Mouse (Mus musculus) myocyte (in vitro differentiated cells): Measurements from ENCODE around the gene Stk16. TPM values are rescaled to one million over a fixed set of nuclear protein-coding genes. Genes with fewer than 3 reads are reported as not detected.
A peak's percentile ranks its signal among the peaks of the same experiment; 100 is the strongest.

Experiments used
- H3K27me3 ChIP-seq: one replicate; pipeline ENCODE4 v1.6.1; 2011; ENCODE audit not compliant: control insufficient read depth, insufficient read depth, insufficient read length
- H3K36me3 ChIP-seq: one replicate; pipeline ENCODE4 v1.6.1; 2011; ENCODE audit not compliant: control insufficient read depth, insufficient read depth
- H3K4me2 ChIP-seq: one replicate; pipeline ENCODE4 v1.6.1; 2011; ENCODE audit warnings: low read depth, control low read depth
- H3K4me3 ChIP-seq: one replicate; pipeline ENCODE4 v1.5.1; 2011; ENCODE audit warnings: mild to moderate bottlenecking, control low read depth, moderate library complexity
- H3K79me2 ChIP-seq: one replicate; pipeline ENCODE4 v1.6.1; 2011; ENCODE audit not compliant: control insufficient read depth, insufficient read depth
- H3ac ChIP-seq: one replicate; pipeline ENCODE4 v1.6.1; 2011; ENCODE audit not compliant: control insufficient read depth, insufficient read length
- CEBPB ChIP-seq: IDR thresholded peaks from 2 replicates; pipeline ENCODE4 v1.6.1; 2011; ENCODE audit warnings: mild to moderate bottlenecking, moderate library complexity; ENCODE audit not compliant: poor library complexity, insufficient read depth, severe bottlenecking
- E2F4 ChIP-seq: IDR thresholded peaks from one replicate; pipeline ENCODE4 v1.6.1; 2011; ENCODE audit warnings: mild to moderate bottlenecking, control low read depth, moderate library complexity; ENCODE audit not compliant: insufficient read depth
- MAX ChIP-seq: IDR thresholded peaks from one replicate; pipeline ENCODE4 v1.6.1; 2011; ENCODE audit warnings: low read depth, mild to moderate bottlenecking, control low read depth
- MYOD1 ChIP-seq, 3 experiments: IDR thresholded peaks; one replicate each; pipeline ENCODE4 v1.6.1; 2011; ENCODE audit warnings: control low read depth in 2 of 3, low read depth in 2 of 3, mild to moderate bottlenecking in 2 of 3, moderate library complexity in 1 of 3; ENCODE audit not compliant: insufficient read length in 2 of 3, control insufficient read depth in 1 of 3
- MYOG ChIP-seq, 3 experiments: IDR thresholded peaks; one replicate each; pipeline ENCODE4 v1.6.1; 2011; ENCODE audit warnings: control low read depth in 2 of 3, low read depth in 2 of 3, mild to moderate bottlenecking in 2 of 3; ENCODE audit not compliant: insufficient read length in 2 of 3, control insufficient read depth in 1 of 3, insufficient read depth in 1 of 3
- POLR2A ChIP-seq: IDR thresholded peaks from one replicate; pipeline ENCODE4 v1.6.1; 2011; ENCODE audit warnings: low read depth, mild to moderate bottlenecking, control low read depth, moderate library complexity; ENCODE audit not compliant: insufficient read length
- POLR2AphosphoS2 ChIP-seq: IDR thresholded peaks from one replicate; pipeline ENCODE4 v1.6.1; 2011; ENCODE audit warnings: low read depth, control low read depth; ENCODE audit not compliant: insufficient read length
- REST ChIP-seq: IDR thresholded peaks from one replicate; pipeline ENCODE4 v1.6.1; 2011; ENCODE audit warnings: mild to moderate bottlenecking, control low read depth, moderate library complexity; ENCODE audit not compliant: insufficient read depth, insufficient read length
- SRF ChIP-seq: IDR thresholded peaks from one replicate; pipeline ENCODE4 v1.6.1; 2011; ENCODE audit warnings: low read depth; ENCODE audit not compliant: control insufficient read depth, insufficient read length
- TCF12 ChIP-seq: IDR thresholded peaks from one replicate; pipeline ENCODE4 v1.6.1; 2011; ENCODE audit warnings: mild to moderate bottlenecking, control low read depth; ENCODE audit not compliant: poor library complexity, insufficient read depth, severe bottlenecking
- TCF3 ChIP-seq: IDR thresholded peaks from one replicate; pipeline ENCODE4 v1.6.1; 2011; ENCODE audit warnings: low read depth, control low read depth; ENCODE audit not compliant: insufficient read length
- USF1 ChIP-seq: IDR thresholded peaks from one replicate; pipeline ENCODE4 v1.6.1; 2011; ENCODE audit warnings: low read depth, mild to moderate bottlenecking, control low read depth, moderate library complexity
- polyA plus RNA-seq: library from polyadenylated mRNA; unstranded; fragments of >200 nt; fragmentation: generic; extraction: Trizol; gene quantifications from one replicate; pipeline ENCODE4 v1.2.1, GENCODE M21; 2012; ENCODE audit warnings: missing spikeins

Stk16 gene
- polyA plus RNA-seq, result 86.4 TPM

GRCm38 (mm10) chr1:75210136-75211087, at the start of gene Stk16, which contains the start of gene Glb1l:
Gene Stk16, plus strand, starts transcription at chr1:75210838.
Gene Glb1l, minus strand, starts transcription at chr1:75210813.
- Histone ChIP-seq H3K36me3 (peaks cover 20% of the 10 kb centered on the region), H3ac (peak within 1 kb of the TSS; percentile 64), H3K4me2 (peak within 1 kb of the TSS; percentile 94), H3K27me3 (no peaks in the 10 kb centered on the region), H3K4me3 (peak within 1 kb of the TSS; percentile 88), H3K79me2 (peaks cover 27% of the 10 kb centered on the region)
- TF ChIP-seq SRF (peak; percentile 27), E2F4 (no peak), TCF3 (no peak), POLR2A (peak; percentile 88), POLR2AphosphoS2 (peak; percentile 91)

GRCm38 (mm10) chr1:75168093-75168471, 42.6 kb upstream of the Stk16 start:
- TF ChIP-seq POLR2A, result no peak
- TF ChIP-seq CEBPB, result no peak
- TF ChIP-seq MYOG (IDR thresholded peaks at IDR 0.05; ENCODE audit: control insufficient read depth in 1 of 3, insufficient read depth in 1 of 3, insufficient read length in 2 of 3, low read depth in 2 of 3), result no peak
- TF ChIP-seq MAX, result no peak
- no peak for TF ChIP-seq POLR2AphosphoS2
- no peak for TF ChIP-seq MYOD1 (IDR thresholded peaks at IDR 0.05; ENCODE audit: control insufficient read depth in 1 of 3, insufficient read length in 2 of 3, low read depth in 2 of 3)
- no peak for TF ChIP-seq USF1
- TF ChIP-seq TCF12, result no peak
- no peak for TF ChIP-seq REST
- TF ChIP-seq TCF3, result no peak
- no peak for TF ChIP-seq SRF
- no peak for TF ChIP-seq E2F4
- Histone ChIP-seq H3K36me3 (peaks cover 7% of the 10 kb centered on the region), H3K4me2 (peak overlapping the region; percentile 90), H3K4me3 (peak overlapping the region; percentile 37), H3K27me3 (no peaks in the 10 kb centered on the region), H3K79me2 (no peaks in the 10 kb centered on the region), H3ac (peak overlapping the region; percentile 26)

GRCm38 (mm10) chr1:75168472-75169464, 41.9 kb upstream of the Stk16 start, which contains the start of gene Zfand2b:
Gene Zfand2b, plus strand, starts transcription at chr1:75168646.
- H3K4me3 ChIP-seq, result peak within 1 kb of the TSS; percentile 37
- H3K36me3 ChIP-seq, result peaks cover 12% of the 10 kb centered on the region
- no peak for TF ChIP-seq MAX
- peak; percentile 71 for TF ChIP-seq POLR2A
- TF ChIP-seq POLR2AphosphoS2, result peak; percentile 70
- H3K27me3 ChIP-seq, result no peaks in the 10 kb centered on the region
- H3K79me2 ChIP-seq, result no peaks in the 10 kb centered on the region
- H3ac ChIP-seq, result peak within 1 kb of the TSS; percentile 26
- H3K4me2 ChIP-seq, result peak within 1 kb of the TSS; percentile 94

GRCm38 (mm10) chr1:75179334-75180104, 31.1 kb upstream of the Stk16 start:
- Histone ChIP-seq H3K4me2 (peak overlapping the region; percentile 80), H3K36me3 (peaks cover 4% of the 10 kb centered on the region), H3K4me3 (peak overlapping the region; percentile 42), H3K27me3 (no peaks in the 10 kb centered on the region), H3K79me2 (no peaks in the 10 kb centered on the region), H3ac (peak overlapping the region; percentile 45)
- TF ChIP-seq TCF3, result peak; percentile 42
- no peak for TF ChIP-seq MAX
- peak in 2 of 3 experiments; percentile 78 to 82 for TF ChIP-seq MYOD1 (IDR thresholded peaks at IDR 0.05; ENCODE audit: control insufficient read depth in 1 of 3, insufficient read length in 2 of 3, low read depth in 2 of 3)
- peak; percentile 63 for TF ChIP-seq REST
- peak in 2 of 3 experiments; percentile 88 to 90 for TF ChIP-seq MYOG (IDR thresholded peaks at IDR 0.05; ENCODE audit: control insufficient read depth in 1 of 3, insufficient read depth in 1 of 3, insufficient read length in 2 of 3, low read depth in 2 of 3)
